In the genomic region with DNA sequence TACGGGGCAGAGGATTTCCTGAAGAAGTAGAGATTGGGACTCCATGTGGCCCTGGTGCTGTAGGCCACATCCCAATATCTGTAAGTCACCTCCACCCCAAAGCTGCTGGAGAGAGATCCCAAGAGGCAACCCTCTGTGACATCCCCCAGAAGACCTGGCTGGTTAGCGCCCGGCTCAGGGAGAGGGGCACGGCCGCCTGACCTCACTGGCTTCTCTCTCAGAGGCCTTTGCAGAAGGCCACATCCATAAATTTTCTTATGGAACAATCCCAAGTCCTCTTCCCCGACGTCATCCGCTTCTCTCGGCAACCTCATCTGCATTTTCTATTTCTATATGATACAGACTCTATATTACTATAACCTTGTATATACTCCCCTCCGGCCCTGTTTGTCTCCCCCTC, we compare ENCODE assay signal across 21 mouse cellular contexts. TPM values are rescaled to one million over a fixed set of nuclear protein-coding genes. Genes with fewer than 3 reads are reported as not detected.
"Had no signal": no experiment of that assay in that cellular context is flagged by ENCODE, and none has a peak within 500 bp of the region (broad histone marks: within the 10 kb centered on the region; RNA-seq: fewer than 3 reads in every experiment).

No protein-coding gene starts in this region.

- DNase-seq: kidney, postnatal 14 days; layer of hippocampus, adult 9-11 months; layer of hippocampus, postnatal 36 days; liver; liver, embryonic 13.5 days; liver, postnatal 0 days; lung, postnatal 14 days; right cerebral cortex, adult 18-20 months; right cerebral cortex, postnatal 25 days; thymus, postnatal 14 days had no signal

- H3K27ac ChIP-seq: kidney, embryonic 15.5 days; limb, embryonic 12.5 days; liver, embryonic 13.5 days; lung, embryonic 15.5 days; macrophage; midbrain, embryonic 15.5 days; stomach, postnatal 0 days had no signal

- H3K4me3 ChIP-seq: kidney, embryonic 15.5 days; limb, embryonic 12.5 days; liver, embryonic 13.5 days; lung, embryonic 15.5 days; megakaryocyte, embryonic 14.5 days; midbrain, embryonic 15.5 days had no signal

- H3K4me2 ChIP-seq: limb, embryonic 12.5 days; liver, embryonic 13.5 days; lung, embryonic 15.5 days; midbrain, embryonic 11.5 days; midbrain, embryonic 15.5 days had no signal

- ATAC-seq: liver, postnatal 0 days; midbrain, embryonic 15.5 days had no signal

- H3K9me3 ChIP-seq: kidney, embryonic 15.5 days; limb, embryonic 12.5 days; liver, embryonic 13.5 days; lung, embryonic 15.5 days; megakaryocyte, embryonic 14.5 days; midbrain, embryonic 15.5 days had no signal

- H3K9ac ChIP-seq: kidney, embryonic 15.5 days; limb, embryonic 12.5 days; liver, embryonic 13.5 days; liver, postnatal 0 days; lung, embryonic 15.5 days; midbrain, embryonic 15.5 days had no signal

- H3K27me3 ChIP-seq: midbrain, embryonic 15.5 days had no signal

RNA-seq across cellular contexts. Expression of a gene that starts 5.6 kb away (rescaled TPM):
- total RNA-seq: monocyte, adult 5-6 weeks had no signal
- polyA plus RNA-seq: kidney, embryonic 15.5 days; large intestine, adult 2 months; limb, embryonic 12.5 days; liver, embryonic 13.5 days; lung, embryonic 15.5 days; macrophage; midbrain, embryonic 11.5 days; midbrain, embryonic 15.5 days; neural tube, embryonic 14.5 days had no signal

RNA-seq across cellular contexts. Expression of a gene that starts 29.5 kb away (rescaled TPM):
- total RNA-seq: monocyte, adult 5-6 weeks had no signal
